Mouse (Mus musculus) limb, embryonic 11.5 days (tissue): ENCODE results near the gene Spata31d1b. TPM values are rescaled to one million over a fixed set of nuclear protein-coding genes. Genes with fewer than 3 reads are reported as not detected.
A peak's percentile ranks its signal among the peaks of the same experiment; 100 is the strongest.
"Not testable (repeated sequence)": the region's sequence is repeated elsewhere in the genome, so short reads cannot be mapped to it uniquely, and the experiment has no call there.

Experiments used
- ATAC-seq: fragments of 200-750 bp; cut with Nextera tagmentation; 2 replicates; pipeline ENCODE4 v1.8.0; 2017; ENCODE audit warnings: low read depth; ENCODE audit not compliant: insufficient number of reproducible peaks, low FRiP score, low TSS enrichment
- DNase-seq: peaks from one replicate; pipeline ENCODE4 v3.0.0-alpha.2; 2015; ENCODE audit warnings: low spot score
- H3K27ac ChIP-seq: fragments of 300-500 bp; sonication (generic); replicated peaks from 2 replicates; pipeline ENCODE4 v1.5.1; 2014; ENCODE audit warnings: low read depth, mild to moderate bottlenecking, low read length
- H3K27me3 ChIP-seq: fragments of 300-500 bp; sonication (generic); 2 replicates; pipeline ENCODE4 v1.6.1; 2014; ENCODE audit warnings: mild to moderate bottlenecking, low read length, mixed read lengths; ENCODE audit not compliant: control insufficient read depth, insufficient read depth
- H3K36me3 ChIP-seq: fragments of 300-500 bp; sonication (generic); 2 replicates; pipeline ENCODE4 v1.6.1; 2014; ENCODE audit warnings: mild to moderate bottlenecking, low read length, moderate library complexity, mixed read lengths; ENCODE audit not compliant: control insufficient read depth, insufficient read depth
- H3K4me1 ChIP-seq: fragments of 300-500 bp; sonication (generic); 2 replicates; pipeline ENCODE4 v1.6.1; 2014; ENCODE audit warnings: low read length, mixed read lengths; ENCODE audit not compliant: control insufficient read depth, insufficient read depth
- H3K4me2 ChIP-seq: fragments of 300-500 bp; sonication (generic); 2 replicates; pipeline ENCODE4 v1.6.1; 2014; ENCODE audit warnings: low read depth, mild to moderate bottlenecking, moderate library complexity; ENCODE audit not compliant: severe bottlenecking
- H3K4me3 ChIP-seq: fragments of 300-500 bp; sonication (generic); 2 replicates; pipeline ENCODE4 v1.5.1; 2014; ENCODE audit warnings: low read depth, low read length
- H3K9ac ChIP-seq: fragments of 300-500 bp; sonication (generic); 2 replicates; pipeline ENCODE4 v1.6.1; 2014; ENCODE audit warnings: mild to moderate bottlenecking, low read length
- H3K9me3 ChIP-seq: fragments of 300-500 bp; sonication (generic); 2 replicates; pipeline ENCODE4 v1.6.1; 2016; ENCODE audit warnings: low read length; ENCODE audit not compliant: control insufficient read depth
- WGBS: fragments of 180-500 bp; shearing (Covaris S2); extraction: QIAGEN DNeasy Blood & Tissue Kit; methylation state at CpG from one replicate; pipeline ENCODE4 v1.1.7; 2014; 5-methylcytosine and 5-hydroxymethylcytosine counted together
- polyA plus RNA-seq: library from polyadenylated mRNA; unstranded; fragments of >200 nt; fragmentation: Nextera tagmentation; extraction: Ambion mirVana; gene quantifications from 2 replicates; pipeline ENCODE4 v1.2.1, GENCODE M21; 2014

Spata31d1b gene
- not detected in 2 replicates for polyA plus RNA-seq

DNA sequence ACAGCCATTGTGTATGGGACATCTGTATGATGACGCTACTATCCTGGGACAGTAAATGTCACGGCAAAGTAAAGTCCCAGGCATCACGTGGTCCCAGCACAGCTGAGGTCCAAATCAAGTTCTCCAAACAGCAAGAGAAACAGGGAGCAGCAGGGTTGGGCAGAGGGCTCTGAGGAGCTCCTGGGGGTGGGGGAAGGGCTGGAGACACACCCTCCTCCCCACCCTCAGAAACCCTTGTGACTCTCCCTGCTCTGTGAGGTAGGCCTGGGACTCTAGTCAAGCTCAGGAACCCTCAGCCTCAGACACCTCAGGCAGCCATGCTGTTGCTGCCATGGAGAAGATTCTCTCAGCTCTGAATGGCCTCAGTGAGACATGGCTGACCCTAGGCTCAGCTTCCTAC is at the start of gene Spata31d1b:
Spata31d1b (plus strand) TSS at position 301 of the 400 bp plus-strand sequence.
- not testable (repeated sequence) for H3K4me2 ChIP-seq, H3K4me3 ChIP-seq, H3K9me3 ChIP-seq, DNase-seq, H3K9ac ChIP-seq, H3K36me3 ChIP-seq, H3K27ac ChIP-seq, ATAC-seq, H3K4me1 ChIP-seq, H3K27me3 ChIP-seq
- 78% methylated on average over 3 of the region's 3 CpGs for WGBS

- H3K36me3 ChIP-seq: peaks cover 23% of the 10 kb centered on the region
- H3K4me2 ChIP-seq: no peak overlapping the region
- no peak overlapping the region for H3K9ac ChIP-seq
- no peak for ATAC-seq
- H3K9me3 ChIP-seq: no peaks in the 10 kb centered on the region
- no peak overlapping the region for H3K27ac ChIP-seq
- DNase-seq: no peak
- WGBS: 94% methylated on average over 19 of the region's 19 CpGs
- H3K4me1 ChIP-seq: no peaks in the 10 kb centered on the region
- H3K27me3 ChIP-seq: no peaks in the 10 kb centered on the region
- no peak overlapping the region for H3K4me3 ChIP-seq
Measured at GRCm38 (mm10) chr13:59663939-59664712, 48.0 kb upstream of the Spata31d1b start.

DNA sequence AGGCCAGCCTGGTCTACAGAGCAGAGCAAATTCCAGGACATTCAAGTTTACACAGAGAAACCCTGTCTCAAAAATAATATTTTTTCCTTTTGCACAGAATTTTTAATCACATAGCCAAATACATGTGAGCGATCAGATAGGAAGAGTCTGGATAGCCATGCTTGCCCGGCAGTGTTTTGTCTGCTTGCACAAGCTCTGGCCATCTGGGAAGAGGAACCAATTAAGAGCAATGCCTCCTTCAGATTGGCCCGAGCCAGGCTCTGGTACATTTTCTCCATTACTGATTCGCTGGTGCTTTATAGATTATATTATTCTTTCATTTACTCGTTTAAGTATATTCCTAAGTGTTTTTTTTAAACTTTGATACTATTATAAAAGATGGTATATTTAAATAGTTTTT is 44.3 kb upstream of the Spata31d1b start:
- Histone ChIP-seq H3K4me1 (no peaks in the 10 kb centered on the region), H3K4me3 (no peak overlapping the region), H3K9me3 (no peaks in the 10 kb centered on the region), H3K36me3 (peaks cover 19% of the 10 kb centered on the region), H3K27ac (no peak overlapping the region), H3K9ac (no peak overlapping the region), H3K27me3 (no peaks in the 10 kb centered on the region), H3K4me2 (no peak overlapping the region)
- ATAC-seq (no peak), DNase-seq (no peak)
- 90% methylated on average over 5 of the region's 5 CpGs for WGBS

GRCm38 (mm10) chr13:59668501-59669093 is 43.5 kb upstream of the Spata31d1b start:
- Histone ChIP-seq H3K27ac (no peak overlapping the region), H3K4me2 (no peak overlapping the region), H3K9ac (no peak overlapping the region), H3K9me3 (no peaks in the 10 kb centered on the region), H3K27me3 (no peaks in the 10 kb centered on the region), H3K36me3 (peaks cover 15% of the 10 kb centered on the region; the same call in 1 of the 2 replicates), H3K4me3 (no peak overlapping the region), H3K4me1 (peaks cover 4% of the 10 kb centered on the region)
- 58% methylated on average over 11 of the region's 11 CpGs for WGBS
- ATAC-seq (no peak), DNase-seq (no peak)

DNA sequence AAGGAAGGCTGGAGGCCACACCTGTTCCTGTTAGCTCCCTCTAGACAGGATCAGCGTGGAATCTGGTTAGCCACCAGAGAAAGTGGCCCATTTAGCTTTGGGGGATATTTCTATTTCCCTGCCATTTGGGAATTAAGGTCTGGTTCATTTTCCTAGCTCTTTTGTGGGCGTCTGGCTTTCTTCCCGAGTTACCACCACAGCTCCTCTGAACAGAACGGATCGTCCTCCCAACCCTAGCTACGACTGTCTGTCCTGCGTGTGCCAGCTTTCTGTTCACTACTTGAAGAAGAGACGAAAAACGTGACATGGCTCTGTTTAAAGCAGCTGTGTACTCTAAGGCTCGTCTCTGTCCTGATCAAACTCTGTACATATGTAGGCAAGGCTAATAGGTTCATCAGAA is 42.1 kb upstream of the Spata31d1b start:
- Histone ChIP-seq H3K27ac (no peak overlapping the region), H3K4me2 (no peak overlapping the region), H3K4me3 (no peak overlapping the region), H3K36me3 (peaks cover 6% of the 10 kb centered on the region; the same call in 1 of the 2 replicates), H3K4me1 (peaks cover 6% of the 10 kb centered on the region), H3K9me3 (no peaks in the 10 kb centered on the region), H3K9ac (no peak overlapping the region), H3K27me3 (no peaks in the 10 kb centered on the region)
- 89% methylated on average over 10 of the region's 10 CpGs for WGBS
- no peak for DNase-seq
- no peak for ATAC-seq

DNA sequence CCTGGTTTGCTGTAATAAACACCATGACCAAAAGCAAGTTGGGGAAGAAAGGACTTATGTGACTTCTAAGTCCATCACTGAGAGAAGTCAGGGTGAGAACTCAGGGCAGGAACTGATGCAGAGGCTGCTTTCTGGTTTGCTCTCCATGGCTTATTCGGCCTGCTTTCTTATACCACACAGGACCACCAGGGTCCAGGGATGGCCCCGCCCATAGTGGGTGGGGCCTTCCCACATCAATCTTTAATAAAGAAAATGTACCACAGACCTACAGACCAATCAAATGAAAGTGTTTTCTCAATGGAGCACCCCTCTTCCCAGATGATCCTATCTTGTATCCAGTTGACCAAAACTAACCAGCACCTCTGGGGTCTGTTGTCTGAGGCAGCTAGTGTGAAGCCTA is 40.6 kb upstream of the Spata31d1b start:
- H3K36me3 ChIP-seq: peaks cover 2% of the 10 kb centered on the region; the same call in 1 of the 2 replicates
- DNase-seq: no peak
- no peak overlapping the region for H3K9ac ChIP-seq
- H3K4me3 ChIP-seq: no peak overlapping the region
- H3K9me3 ChIP-seq: no peaks in the 10 kb centered on the region
- no peak overlapping the region for H3K4me2 ChIP-seq
- no peaks in the 10 kb centered on the region for H3K27me3 ChIP-seq
- 61% methylated on average over 2 of the region's 2 CpGs for WGBS
- no peak for ATAC-seq
- no peak overlapping the region for H3K27ac ChIP-seq
- H3K4me1 ChIP-seq: peaks cover 6% of the 10 kb centered on the region

GRCm38 (mm10) chr13:59672248-59672647 is 39.8 kb upstream of the Spata31d1b start:
- Histone ChIP-seq H3K36me3 (peaks cover 2% of the 10 kb centered on the region; the same call in 1 of the 2 replicates), H3K9me3 (no peaks in the 10 kb centered on the region), H3K27me3 (no peaks in the 10 kb centered on the region), H3K4me2 (no peak overlapping the region), H3K9ac (no peak overlapping the region), H3K4me1 (peaks cover 6% of the 10 kb centered on the region), H3K4me3 (no peak overlapping the region), H3K27ac (no peak overlapping the region)
- DNase-seq: no peak
- ATAC-seq: no peak
- WGBS: 71% methylated on average over 6 of the region's 6 CpGs

DNA sequence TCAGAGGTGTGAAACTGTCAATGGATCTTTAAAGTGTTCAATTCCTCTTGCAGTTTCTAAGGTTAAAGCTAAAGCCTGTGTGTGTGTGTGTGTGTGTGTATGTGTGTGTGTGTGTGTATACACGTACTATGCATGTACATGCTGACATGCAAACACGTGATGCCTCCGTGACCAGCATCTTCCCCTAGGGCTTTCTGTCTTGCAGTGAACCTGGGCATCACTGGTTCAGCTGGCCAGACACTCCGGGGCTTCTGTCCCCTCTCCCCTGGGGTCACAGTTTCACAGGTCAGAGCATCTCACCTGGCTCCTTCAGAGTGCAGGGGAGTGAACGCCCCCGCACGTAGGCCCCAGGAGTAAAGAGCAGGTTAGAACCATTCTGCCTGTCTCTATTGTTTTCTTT is 38.5 kb upstream of the Spata31d1b start:
- Histone ChIP-seq H3K9me3 (no peaks in the 10 kb centered on the region), H3K36me3 (peaks cover 2% of the 10 kb centered on the region; the same call in 1 of the 2 replicates), H3K9ac (no peak overlapping the region), H3K4me1 (peaks cover 6% of the 10 kb centered on the region), H3K4me3 (no peak overlapping the region), H3K27ac (no peak overlapping the region), H3K27me3 (no peaks in the 10 kb centered on the region), H3K4me2 (peak overlapping the region; percentile 16; the same call in 1 of the 2 replicates)
- DNase-seq: no peak
- ATAC-seq: no peak
- 47% methylated on average over 7 of the region's 7 CpGs for WGBS
